Mouse (Mus musculus) urinary bladder, adult 2 months (tissue): ENCODE results near the gene Olfr1416. TPM values are rescaled to one million over a fixed set of nuclear protein-coding genes. Genes with fewer than 3 reads are reported as not detected.
"Not testable (repeated sequence)": the region's sequence is repeated elsewhere in the genome, so short reads cannot be mapped to it uniquely, and the experiment has no call there.

Source experiments
- DNase-seq: peaks from one replicate; pipeline ENCODE4 v3.0.0; 2022; ENCODE audit warnings: low spot score
- polyA plus RNA-seq: library from polyadenylated mRNA; depleted of rRNA; stranded (reverse); fragments of >200 nt; gene quantifications from 2 replicates; pipeline ENCODE4 v1.2.3, GENCODE M21; 2012; rRNA removed

Olfr1416 gene
- polyA plus RNA-seq = not detected in 2 replicates

- DNase-seq = no peak
Observed at GRCm38 (mm10) chr1:92485013-92485412, at the start of gene Olfr1416. Olfr1416 (minus strand) TSS chr1:92485113.

DNA sequence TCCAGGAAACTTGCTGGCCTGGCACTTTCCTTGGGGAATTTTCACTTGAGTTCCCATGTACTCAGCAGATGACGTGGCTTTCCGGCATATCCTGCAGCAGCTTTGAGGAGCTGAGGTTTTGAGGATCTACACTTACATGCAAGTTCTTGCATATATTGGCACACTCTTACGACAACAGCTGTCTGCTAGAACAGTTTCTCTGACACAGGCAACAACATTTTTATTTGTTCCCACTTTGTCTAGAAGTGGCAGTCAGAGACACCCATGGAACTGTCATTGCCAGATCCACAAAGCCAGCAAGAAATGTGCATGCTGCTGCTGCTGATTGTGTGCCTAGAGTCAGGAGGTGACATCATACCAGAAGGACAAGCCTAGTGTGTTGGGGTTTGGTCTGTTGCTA lies 38.9 kb upstream of the Olfr1416 start:
- no peak for DNase-seq

- no peak for DNase-seq
Observed at GRCm38 (mm10) chr1:92521376-92521775, 36.5 kb upstream of the Olfr1416 start.

GRCm38 (mm10) chr1:92519046-92519445 lies 34.1 kb upstream of the Olfr1416 start:
- no peak for DNase-seq

DNA sequence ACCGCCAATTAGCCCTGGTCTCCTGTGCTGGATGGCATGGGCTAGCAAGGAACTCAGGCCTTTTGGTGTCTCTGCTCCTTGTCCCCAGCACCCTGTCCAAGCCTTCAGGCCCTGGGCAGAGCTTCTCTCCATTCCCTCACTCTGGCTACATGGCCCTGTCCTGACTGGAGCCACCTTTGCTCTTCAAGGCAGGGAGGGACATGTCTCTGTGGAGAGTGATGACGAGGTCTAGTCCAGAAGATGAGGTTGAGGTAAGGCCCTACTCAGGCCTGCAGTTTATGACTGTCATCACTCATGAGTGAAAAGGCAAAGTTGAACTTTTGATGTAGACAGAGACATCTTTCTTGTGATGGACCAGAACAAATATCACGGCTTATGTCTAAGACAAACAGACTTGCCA lies 33.6 kb upstream of the Olfr1416 start, which contains the start of gene Olfr1414:
Gene Olfr1414 (minus strand): TSS at position 101 of the 400 bp plus-strand sequence.
- DNase-seq = no peak

- no peak for DNase-seq
Observed at GRCm38 (mm10) chr1:92515390-92515789, 30.5 kb upstream of the Olfr1416 start.

- DNase-seq = not testable (repeated sequence)
Observed at GRCm38 (mm10) chr1:92511646-92512045, 26.7 kb upstream of the Olfr1416 start.

- no peak for DNase-seq
Observed at GRCm38 (mm10) chr1:92496001-92496400, 11.1 kb upstream of the Olfr1416 start, which contains the start of gene Olfr1415. Olfr1415 (minus strand) TSS chr1:92496101.

GRCm38 (mm10) chr1:92474066-92474578 lies 10.8 kb downstream of the Olfr1416 start:
- DNase-seq = no peak

DNA sequence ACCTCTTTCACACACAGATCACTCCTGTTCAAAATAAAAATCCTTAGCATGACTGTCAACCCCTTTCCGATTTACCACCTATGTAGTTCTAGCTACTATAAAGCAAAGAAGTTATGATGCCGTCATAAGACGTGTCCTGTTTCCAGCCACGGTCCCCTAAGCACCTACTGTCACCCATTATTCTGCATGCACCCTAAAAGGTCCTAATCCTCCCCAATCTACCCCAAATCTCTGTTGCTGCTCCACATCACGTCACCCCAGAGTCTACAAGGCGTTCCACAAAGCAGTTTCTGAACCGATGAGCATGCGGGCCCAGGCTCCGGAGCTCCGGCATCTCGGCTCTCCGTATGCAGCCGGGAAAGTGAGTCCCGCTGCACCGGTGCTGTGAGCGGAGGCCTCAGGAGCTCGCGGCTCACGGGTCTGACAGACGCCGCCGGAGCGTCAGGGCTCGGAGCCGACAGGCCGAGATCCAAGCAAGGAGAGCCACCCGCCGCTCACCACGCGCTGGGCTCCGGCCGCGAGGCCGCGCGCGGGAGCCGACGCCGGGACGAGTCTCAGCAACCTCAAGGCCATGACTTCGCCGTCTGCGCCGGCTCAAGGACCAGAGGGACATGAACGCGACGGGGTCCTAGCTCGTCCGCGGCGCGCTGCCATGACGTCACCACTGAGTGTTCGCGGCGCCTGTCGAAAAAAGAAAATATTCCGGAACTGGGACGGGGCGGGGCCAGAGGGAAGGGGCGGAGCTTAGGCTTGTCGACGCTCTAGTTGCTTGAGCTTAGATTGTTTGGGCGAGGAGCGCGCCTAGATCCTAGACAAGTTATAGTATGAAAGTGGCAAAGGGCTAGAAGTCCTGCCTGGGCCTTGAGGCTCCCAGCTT lies 11.5 kb downstream of the Olfr1416 start, which contains the start of gene Ndufa10:
Gene Ndufa10 (minus strand): TSS at position 696 of the 877 bp plus-strand sequence.
- peak; percentile 91 for DNase-seq

GRCm38 (mm10) chr1:92468891-92469290 lies 16.0 kb downstream of the Olfr1416 start:
- DNase-seq = no peak

GRCm38 (mm10) chr1:92458416-92458815 lies 26.5 kb downstream of the Olfr1416 start:
- no peak for DNase-seq

DNA sequence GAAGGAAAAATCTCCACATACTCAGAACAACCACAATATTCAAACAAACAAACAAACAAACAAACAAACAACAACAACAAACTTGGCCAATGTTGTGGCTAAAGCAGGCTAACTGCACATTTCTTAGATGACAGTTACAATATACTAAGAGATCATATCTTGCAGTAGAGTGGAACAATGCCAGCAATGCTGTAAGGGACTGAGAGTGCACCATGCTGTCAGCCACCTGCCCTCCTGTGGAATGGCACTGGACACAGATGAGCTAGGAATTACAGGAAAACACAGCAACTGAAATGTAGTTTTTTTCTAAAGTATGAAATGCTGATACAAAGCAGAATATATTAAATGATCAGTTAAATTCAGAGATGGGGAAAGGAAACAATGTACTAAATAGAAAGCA lies 27.2 kb downstream of the Olfr1416 start:
- DNase-seq = no peak

DNA sequence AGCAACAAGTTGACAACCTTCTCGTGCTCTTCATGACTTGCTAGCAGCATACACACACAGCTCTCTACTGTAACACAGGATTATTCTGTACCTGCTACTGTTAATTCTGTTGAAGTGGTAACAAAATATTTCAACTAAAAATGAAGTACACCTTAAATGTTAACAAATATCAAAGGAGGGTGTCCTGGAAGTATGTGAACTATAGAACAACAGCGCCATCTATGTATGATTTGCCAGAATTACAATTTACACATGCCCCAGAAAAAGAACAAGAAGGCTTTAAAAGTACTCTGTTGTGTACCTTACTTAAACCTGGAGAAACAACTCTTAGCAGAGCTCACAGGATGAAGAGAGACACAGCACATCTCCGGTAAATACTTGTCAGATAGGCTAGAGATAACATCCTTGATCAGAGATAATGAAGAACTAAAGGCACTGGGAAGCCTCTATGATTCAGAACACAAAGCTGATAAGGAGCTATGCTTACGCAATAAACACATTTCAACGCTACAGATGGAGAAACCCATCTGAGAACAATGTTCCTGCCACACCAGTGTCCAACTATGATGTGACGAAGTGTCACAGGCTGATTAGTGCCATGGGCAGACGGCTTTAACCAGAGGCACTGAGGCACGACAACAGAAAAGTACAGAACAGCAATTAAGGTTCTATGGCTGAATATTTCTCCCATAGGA lies 31.0 kb downstream of the Olfr1416 start:
- no peak for DNase-seq

- DNase-seq = no peak
Observed at GRCm38 (mm10) chr1:92448293-92448692, 36.6 kb downstream of the Olfr1416 start.

DNA sequence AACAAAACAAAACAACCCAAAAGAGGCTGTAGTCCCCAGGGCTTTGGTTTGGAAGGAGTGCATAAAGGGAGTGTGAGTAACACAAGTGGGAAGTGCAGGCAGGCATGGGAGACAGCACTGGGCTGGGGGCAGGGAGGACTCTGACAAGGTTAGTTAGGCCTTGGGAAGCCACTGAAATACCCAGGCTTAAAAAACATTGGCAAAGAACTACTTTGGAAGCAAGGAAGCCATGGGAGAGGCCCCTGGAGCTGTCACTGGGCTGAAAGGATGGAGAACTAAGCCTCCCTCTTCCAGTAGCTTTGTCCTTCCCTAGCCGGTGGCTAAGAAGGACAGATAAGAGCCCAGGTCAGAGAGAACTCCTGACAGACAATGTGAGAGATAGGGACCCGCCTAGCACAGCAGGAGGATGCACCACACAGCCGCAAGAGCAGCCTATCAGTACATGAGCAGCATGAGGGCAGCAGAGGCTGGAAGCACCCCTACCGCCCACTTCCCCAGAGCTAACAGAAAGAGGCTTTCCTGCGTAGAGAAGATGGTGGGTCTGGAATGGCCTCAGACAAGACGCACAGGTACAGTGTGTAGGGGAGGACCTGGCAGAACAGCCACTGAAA lies 43.4 kb downstream of the Olfr1416 start:
- DNase-seq = no peak

GRCm38 (mm10) chr1:92440066-92440750 lies 44.7 kb downstream of the Olfr1416 start:
- no peak for DNase-seq

DNA sequence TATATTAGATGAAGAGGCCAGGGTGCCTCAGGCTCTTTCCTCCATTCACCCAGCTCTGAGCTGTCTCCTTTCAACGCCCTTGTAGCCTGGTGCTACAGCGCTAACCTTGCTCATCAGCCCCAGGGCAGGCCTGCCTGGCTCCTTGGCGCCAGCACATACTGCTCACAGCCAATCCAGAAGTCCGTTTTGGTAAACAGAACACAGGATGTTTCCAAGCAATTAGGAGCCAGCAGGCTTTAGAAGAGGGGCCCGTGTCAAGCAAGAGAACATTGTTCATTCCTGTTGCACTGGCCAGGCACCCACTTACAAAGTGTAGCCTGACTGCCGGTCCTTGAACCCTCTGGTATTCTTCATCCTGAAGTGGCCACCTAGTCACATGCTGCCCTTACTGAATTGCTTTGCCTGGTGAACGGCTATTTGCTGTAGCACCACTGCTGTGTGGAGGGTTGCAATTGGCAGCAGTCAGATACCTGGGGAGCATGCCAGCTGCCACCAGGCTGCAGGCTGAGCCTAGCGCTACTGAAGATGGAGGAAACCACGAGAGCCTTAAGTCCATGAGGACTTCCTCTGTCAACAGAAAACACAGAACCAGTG lies 47.1 kb downstream of the Olfr1416 start:
- no peak for DNase-seq

DNA sequence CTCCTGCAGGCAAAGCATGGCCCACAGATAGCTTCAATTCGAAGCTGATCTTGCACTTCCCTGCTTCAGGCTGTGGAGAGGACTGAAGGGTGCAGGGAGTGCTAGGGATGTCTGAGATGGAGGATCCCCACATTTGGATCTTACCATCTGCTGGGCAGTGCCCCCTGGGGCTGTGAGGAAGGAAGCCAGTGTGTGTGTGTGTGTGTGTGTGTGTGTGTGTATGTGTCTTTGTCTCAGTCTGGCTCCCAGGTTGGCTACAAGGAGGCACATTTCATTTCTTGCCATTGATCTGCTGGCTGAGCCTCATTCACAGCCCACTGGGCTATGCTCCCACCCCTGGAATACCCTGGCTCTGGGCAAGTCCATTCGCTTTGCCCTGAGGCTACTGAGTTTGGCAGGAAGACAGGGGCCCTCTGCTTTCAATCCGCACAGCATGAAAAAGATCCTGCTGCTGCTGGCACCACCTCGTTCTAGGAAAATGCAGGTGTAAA lies 48.0 kb downstream of the Olfr1416 start:
- DNase-seq = no peak

DNA sequence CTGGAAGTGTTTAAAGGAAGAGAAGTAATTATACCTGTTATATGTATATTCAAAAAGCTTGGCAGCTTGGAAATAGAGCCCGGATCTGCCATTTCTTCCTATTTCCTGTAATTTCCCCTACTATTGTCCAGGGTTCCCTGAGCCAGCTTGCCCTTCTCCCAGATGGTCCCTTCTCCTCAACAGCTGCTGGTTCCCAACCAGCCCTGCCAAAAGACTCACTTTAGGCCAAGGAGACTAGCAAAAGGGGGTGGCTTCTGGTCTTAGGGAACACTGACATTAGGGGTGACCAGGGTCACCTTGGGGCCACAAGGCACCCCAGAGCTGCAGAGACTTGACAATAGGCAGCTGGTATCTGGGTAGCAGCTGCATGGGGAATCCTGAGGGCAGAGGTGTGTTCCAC lies 49.9 kb downstream of the Olfr1416 start:
- DNase-seq = no peak

- no peak for DNase-seq
Observed at GRCm38 (mm10) chr1:92432791-92433190, 52.1 kb downstream of the Olfr1416 start.
